Mouse (Mus musculus) fibroblast of lung, adult 2 months (primary cell): Measurements from ENCODE around the gene Lect2.

Experiments
- DNase-seq: peaks from one replicate; pipeline ENCODE4 v3.0.0-alpha.2; 2011; ENCODE audit warnings: low read depth

Gene Lect2

GRCm38 (mm10) chr13:56506871-56507496 is 41.3 kb downstream of the Lect2 start:
- DNase-seq: no peak

GRCm38 (mm10) chr13:56501866-56502420 is 46.4 kb downstream of the Lect2 start:
- no peak for DNase-seq

GRCm38 (mm10) chr13:56500636-56501035 is 47.7 kb downstream of the Lect2 start:
- DNase-seq: no peak

- DNase-seq: no peak
These were observed 48.2 kb downstream of the Lect2 start for GRCm38 (mm10) chr13:56500132-56500531.

GRCm38 (mm10) chr13:56494440-56494839 is 53.9 kb downstream of the Lect2 start:
- peak; percentile 15 for DNase-seq
